Comparison of ENCODE assay signal across 8 mouse cellular contexts in genomic region chr4:83524456-83524842, GRCm38 (mm10). TPM values are rescaled to one million over a fixed set of nuclear protein-coding genes. Genes with fewer than 3 reads are reported as not detected.
DNase-seq lines count a peak whose midpoint lies in the region; ATAC-seq and TF ChIP-seq lines count a peak whose summit lies in the region.

No protein-coding gene starts in this region.

- no peaks in the 10 kb centered on the region for H3K9me3 ChIP-seq in heart, embryonic 12.5 days (replicated peaks)
- no peaks in the 10 kb centered on the region for H3K9me3 ChIP-seq in ES-Bruce4 (replicated peaks; ENCODE audit: control insufficient read depth, insufficient read depth, low read length, poor library complexity, severe bottlenecking)
- H3K9me3 ChIP-seq in forebrain, embryonic 15.5 days = no peaks in the 10 kb centered on the region

- H3K4me1 ChIP-seq in heart, embryonic 12.5 days (replicated peaks) = peaks cover 3% of the 10 kb centered on the region; the same call in 1 of the 2 replicates
- peaks cover 1% of the 10 kb centered on the region for H3K4me1 ChIP-seq in ES-Bruce4 (ENCODE audit: control insufficient read depth, insufficient read depth, low read length)
- H3K4me1 ChIP-seq in forebrain, embryonic 15.5 days = peaks cover 22% of the 10 kb centered on the region

- no peaks in the 10 kb centered on the region for H3K27me3 ChIP-seq in heart, embryonic 12.5 days (replicated peaks)
- H3K27me3 ChIP-seq in ES-Bruce4 (ENCODE audit: control insufficient read depth, insufficient read depth, low read length, poor library complexity, severe bottlenecking) = no peaks in the 10 kb centered on the region
- no peaks in the 10 kb centered on the region for H3K27me3 ChIP-seq in forebrain, embryonic 15.5 days

- H3K27ac ChIP-seq in heart, embryonic 12.5 days (ENCODE audit: poor library complexity, severe bottlenecking) = peak overlapping the region; percentile 89
- H3K27ac ChIP-seq in ES-Bruce4 (ENCODE audit: insufficient read depth, low read length) (peak overlapping the region; percentile 94), macrophage (peak overlapping the region; percentile 38; the same call in 1 of the 2 replicates)
- H3K27ac ChIP-seq in forebrain, embryonic 15.5 days (replicated peaks) = peak overlapping the region; percentile 100

- no peaks in the 10 kb centered on the region for H3K36me3 ChIP-seq in heart, embryonic 12.5 days
- no peaks in the 10 kb centered on the region for H3K36me3 ChIP-seq in ES-Bruce4 (ENCODE audit: control insufficient read depth, insufficient read depth, low read length, poor library complexity, severe bottlenecking)
- no peaks in the 10 kb centered on the region for H3K36me3 ChIP-seq in forebrain, embryonic 15.5 days
- H3K36me3 ChIP-seq in macrophage (ENCODE audit: inconsistent target) = no peaks in the 10 kb centered on the region

- H3K4me3 ChIP-seq in heart, embryonic 12.5 days = peak overlapping the region; percentile 75
- H3K4me3 ChIP-seq in ES-Bruce4 (ENCODE audit: low read depth, low read length) (peak overlapping the region; percentile 92), macrophage (ENCODE audit: inconsistent target) (peak overlapping the region; percentile 69)
- H3K4me3 ChIP-seq in forebrain, embryonic 15.5 days = peak overlapping the region; percentile 56

- TF ChIP-seq POLR2A in ES-Bruce4 (IDR thresholded peaks at IDR 0.05; ENCODE audit: insufficient read depth, low read length) = no peak

- peak overlapping the region; percentile 90 for H3K4me2 ChIP-seq in heart, embryonic 12.5 days
- peak overlapping the region; percentile 69 for H3K4me2 ChIP-seq in forebrain, embryonic 15.5 days (replicated peaks)

- no peak for TF ChIP-seq EP300 in ES-Bruce4 (IDR thresholded peaks at IDR 0.05; ENCODE audit: insufficient read depth, low read depth, low read length)

- 12% methylated on average over 6 of the region's 6 CpGs for WGBS in heart, embryonic 12.5 days
- WGBS in forebrain, embryonic 15.5 days = 1% methylated on average over 6 of the region's 6 CpGs
- WGBS in macrophage (ENCODE audit: missing documents) = 33% methylated on average over 6 of the region's 6 CpGs

- TF ChIP-seq CTCF in ES-Bruce4 (IDR thresholded peaks at IDR 0.05; ENCODE audit: low read depth, low read length) = no peak

- ATAC-seq in heart, embryonic 12.5 days (ENCODE audit: insufficient number of reproducible peaks, low FRiP score) = no peak
- ATAC-seq in forebrain, embryonic 15.5 days (replicated peaks) = peak; percentile 1; the same call in 1 of the 2 replicates

- no peak for DNase-seq in heart, postnatal 4 days
- no peak for DNase-seq in right cerebral cortex, adult 2 months (ENCODE audit: low spot score in 2 of 2)
- no peak for DNase-seq in gastrocnemius, postnatal 25 days
- DNase-seq in cerebellum, postnatal 4 days (ENCODE audit: low spot score in 2 of 2) = no peak

- no peaks in the 10 kb centered on the region for H3K79me2 ChIP-seq in macrophage (ENCODE audit: inconsistent target)

- peak overlapping the region; percentile 83 for H3K9ac ChIP-seq in heart, embryonic 12.5 days
- H3K9ac ChIP-seq in ES-Bruce4 (ENCODE audit: low read depth, poor library complexity, severe bottlenecking) = peak overlapping the region; percentile 69
- peak overlapping the region; percentile 94 for H3K9ac ChIP-seq in forebrain, embryonic 15.5 days (replicated peaks)

RNA-seq across cellular contexts. Expression of gene Ccdc171, which starts 0.9 kb away (rescaled TPM):
- 3.5 and 3.9 TPM in 2 replicates for polyA plus RNA-seq in heart, embryonic 12.5 days (2016; fragmentation: Nextera tagmentation; extraction: Ambion mirVana)
- total RNA-seq in heart, postnatal 4 days (2021) = 1 to 10 TPM; 1.4 to 1.5 TPM
- polyA plus RNA-seq in ES-Bruce4 (2011; ENCODE audit: insufficient read depth, insufficient read length, low read depth, missing spikeins) (8.7 and 9.2 TPM in 2 replicates), macrophage (2018) (1.1 to 1.3 TPM (median 1.2 TPM) in 3 replicates)
- polyA plus RNA-seq in forebrain, embryonic 15.5 days (2015; fragmentation: Nextera tagmentation; extraction: Ambion mirVana) = 5.5 and 5.7 TPM in 2 replicates
- total RNA-seq in macrophage (2018; cell fraction: chromatin; rRNA removed) = 10 to 100 TPM in 25 of 26 experiments, 1 to 10 TPM in 1; 8.9 to 59.2 (median 41.3) TPM
- total RNA-seq in macrophage (2018; cell fraction: cytosol; rRNA removed) = 1 to 10 TPM; 1.3 to 4.0 (median 2.0) TPM
- 10 to 100 TPM in 19 of 26 experiments, 1 to 10 TPM in 7; 5.0 to 29.8 (median 15.7) TPM for total RNA-seq in macrophage (2018; cell fraction: nucleus; rRNA removed)
- under 1 TPM; 0.56 to 0.99 TPM for total RNA-seq in gastrocnemius, postnatal 25 days (2021)

RNA-seq across cellular contexts. Expression of gene Psip1, which starts 38.2 kb away (rescaled TPM):
- polyA plus RNA-seq in heart, embryonic 12.5 days (2016; fragmentation: Nextera tagmentation; extraction: Ambion mirVana) = 119 and 127 TPM in 2 replicates
- 10 to 100 TPM; 64.5 to 68.7 TPM for total RNA-seq in heart, postnatal 4 days (2021)
- 434 and 464 TPM in 2 replicates for polyA plus RNA-seq in ES-Bruce4 (2011; ENCODE audit: insufficient read depth, insufficient read length, low read depth, missing spikeins)
- 290 and 317 TPM in 2 replicates for polyA plus RNA-seq in forebrain, embryonic 15.5 days (2015; fragmentation: Nextera tagmentation; extraction: Ambion mirVana)
- 10 to 100 TPM in 21 of 26 experiments, 1 to 10 TPM in 5; 4.2 to 61.8 (median 14.1) TPM for total RNA-seq in macrophage (2018; cell fraction: chromatin; rRNA removed)
- total RNA-seq in macrophage (2018; cell fraction: cytosol; rRNA removed) = 10 to 100 TPM in 3 of 26 experiments, 1 to 10 TPM in 23; 4.8 to 12.5 (median 7.5) TPM
- total RNA-seq in macrophage (2018; cell fraction: nucleus; rRNA removed) = 10 to 100 TPM in 15 of 26 experiments, 1 to 10 TPM in 11; 2.1 to 49.8 (median 11.5) TPM
- polyA plus RNA-seq in macrophage (2018) = 5.6 to 19.2 TPM (median 15.7 TPM) in 3 replicates
- 10 to 100 TPM; 15.6 to 16.2 TPM for total RNA-seq in gastrocnemius, postnatal 25 days (2021)

Comparison
In these comparisons a context has a peak if more than half of its experiments do, and no peak if none do; other contexts are left out.
1. H3K27ac ChIP-seq: peak in every context shown above with its lines; median percentile 100 in forebrain, embryonic 15.5 days; 94 in ES-Bruce4; 89 in heart, embryonic 12.5 days; 38 in macrophage.